Mouse (Mus musculus) G1E (cell line): ENCODE measurements at regions not wholly inside any gene's neighbourhood (a gene's known extent, or its start where the extent isn't known, plus 50 kb on each side); places are given as distances from the start of the nearest gene placed in this dataset.

Experiments
- CTCF ChIP-seq: IDR thresholded peaks from 2 replicates; pipeline ENCODE4 v1.5.1; 2012; ENCODE audit warnings: low read depth, low read length, inconsistent platforms, mixed read lengths
- GATA1 ChIP-seq: IDR thresholded peaks from 2 replicates; pipeline ENCODE4 v1.6.1; 2012; ENCODE audit warnings: borderline replicate concordance, low read length, inconsistent platforms, mixed read lengths
- GATA2 ChIP-seq: IDR thresholded peaks from 2 replicates; pipeline ENCODE4 v1.6.1; 2012; ENCODE audit warnings: low read depth, low read length, inconsistent platforms, borderline replicate concordance
- POLR2AphosphoS5 ChIP-seq: IDR thresholded peaks from 2 replicates; pipeline ENCODE4 v1.6.1; 2012; ENCODE audit warnings: low read depth, low read length, inconsistent platforms; ENCODE audit not compliant: insufficient replicate concordance
- TAL1 ChIP-seq: conservative IDR thresholded peaks from 2 replicates; pipeline ENCODE4 v1.6.1; 2012; ENCODE audit warnings: low read depth, low read length, inconsistent platforms, mixed read lengths

DNA sequence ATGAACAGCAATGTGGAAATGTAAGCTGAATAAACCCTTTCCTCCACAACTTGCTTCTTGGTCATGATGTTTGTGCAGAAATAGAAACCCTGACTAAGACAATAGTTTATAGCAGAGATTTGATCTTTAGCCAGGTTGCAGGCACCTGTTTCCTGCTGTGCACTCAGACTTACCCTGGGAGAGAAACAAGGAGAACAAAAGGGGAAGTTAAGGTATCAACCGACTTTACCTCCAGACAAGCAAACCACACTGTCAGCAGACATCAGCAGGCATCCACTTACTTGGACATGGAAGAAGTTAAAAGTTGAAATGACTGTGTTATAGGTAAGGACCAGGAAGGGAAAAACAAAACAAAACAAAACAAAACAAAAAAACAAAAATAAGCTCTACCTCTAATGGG lies 323.7 kb upstream of the Sphkap start:
- TF ChIP-seq CTCF (no peak), TAL1 (no peak), GATA1 (no peak), GATA2 (no peak), POLR2AphosphoS5 (no peak)
